Mouse (Mus musculus) embryo, embryonic 9.5 days (tissue): ENCODE data around the gene Acvr2b.

Source experiments
- DNase-seq: peaks from one replicate; pipeline ENCODE4 v3.0.0-alpha.2; 2017; ENCODE audit errors: extremely low spot score

Gene Acvr2b

DNA sequence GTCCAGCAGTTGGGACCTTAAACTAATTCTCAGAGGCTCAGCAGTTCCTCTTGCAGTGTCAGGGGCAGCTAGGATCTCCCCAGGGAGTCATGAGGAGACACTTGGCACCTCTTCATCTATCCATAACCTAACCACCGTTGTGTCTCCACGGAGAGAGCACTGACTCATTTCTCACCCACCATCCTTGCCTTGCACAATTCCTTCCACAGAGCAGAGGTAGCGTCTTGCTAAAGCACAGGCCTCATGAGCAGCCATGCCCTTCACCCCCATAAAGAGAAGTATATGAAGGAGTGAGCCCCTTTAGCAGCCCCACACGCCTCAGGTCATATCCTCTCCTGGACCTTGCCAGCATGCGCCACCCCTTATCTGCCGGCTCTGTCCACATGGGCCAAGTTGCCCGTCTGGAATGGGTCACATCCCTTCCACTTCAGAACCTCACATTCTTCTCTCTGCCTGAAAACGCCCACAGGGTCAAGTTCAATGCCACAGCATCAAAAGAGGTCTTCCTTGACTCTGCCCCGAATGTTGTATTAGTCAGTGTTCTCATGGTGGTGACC is 71.8 kb downstream of the Acvr2b start:
- DNase-seq = no peak

DNA sequence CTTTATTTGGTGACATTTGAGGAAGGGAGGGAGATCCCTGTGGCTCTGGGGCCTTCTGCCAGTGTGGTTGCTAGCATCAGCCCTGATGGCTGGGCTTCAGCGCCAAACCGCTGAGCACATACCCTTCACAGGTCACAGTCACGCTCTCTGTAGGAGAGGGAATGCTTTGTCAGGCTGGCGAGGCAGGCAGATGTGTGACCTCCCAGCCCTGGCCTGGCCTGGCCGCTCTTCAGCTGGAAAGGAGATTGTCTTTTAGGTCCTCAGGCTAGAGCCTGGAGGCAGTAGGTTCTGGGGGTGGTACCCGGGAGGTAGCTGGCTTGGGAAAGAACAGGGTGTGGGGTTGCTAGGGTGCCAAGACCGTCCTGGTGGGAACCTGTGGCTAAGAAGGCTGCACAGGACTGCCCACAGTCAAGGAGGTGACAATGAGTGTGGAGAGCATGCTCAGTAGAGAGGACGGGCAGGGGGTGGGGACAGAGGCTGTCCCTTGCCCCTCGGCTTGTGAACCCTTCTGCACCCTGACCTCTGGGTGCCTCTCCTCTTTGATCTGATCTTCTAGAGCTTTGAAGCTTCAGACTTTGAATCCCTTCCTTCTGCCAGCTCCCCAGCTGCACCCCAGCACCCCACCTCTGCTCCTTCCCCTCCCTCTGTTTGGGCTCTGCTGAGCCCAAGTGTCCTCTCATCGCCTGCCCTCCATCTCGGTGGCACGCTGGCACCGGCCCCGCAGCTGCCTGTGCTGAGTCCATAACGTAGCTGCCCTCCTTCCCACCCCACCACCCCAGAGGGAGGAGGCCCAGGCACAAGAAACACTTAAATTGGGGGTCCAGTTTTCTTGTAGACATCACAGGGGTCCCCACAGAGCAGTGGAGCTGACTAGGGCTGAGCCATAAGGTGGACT is 73.0 kb downstream of the Acvr2b start:
- DNase-seq = peak; percentile 25

DNA sequence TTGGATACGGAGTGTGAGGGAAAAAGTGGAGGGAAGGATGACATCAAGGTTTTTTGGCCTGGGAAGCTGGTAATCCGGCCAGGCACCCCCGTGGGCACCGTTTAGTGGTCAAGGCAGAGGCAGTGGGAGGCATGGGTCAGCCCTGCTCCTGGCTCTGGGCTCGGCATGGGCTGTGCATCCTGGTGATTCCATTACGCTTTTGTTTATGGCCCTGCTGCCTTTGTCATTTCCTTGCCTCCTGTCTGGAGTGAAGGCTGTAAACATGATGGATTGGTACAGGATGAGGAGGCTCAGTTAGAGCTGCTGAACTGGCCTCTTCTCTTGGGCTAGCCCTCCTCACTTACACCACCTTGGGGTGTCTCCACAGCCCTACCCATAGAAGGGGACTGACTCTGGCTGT is 75.8 kb downstream of the Acvr2b start:
- DNase-seq = peak; percentile 19

DNA sequence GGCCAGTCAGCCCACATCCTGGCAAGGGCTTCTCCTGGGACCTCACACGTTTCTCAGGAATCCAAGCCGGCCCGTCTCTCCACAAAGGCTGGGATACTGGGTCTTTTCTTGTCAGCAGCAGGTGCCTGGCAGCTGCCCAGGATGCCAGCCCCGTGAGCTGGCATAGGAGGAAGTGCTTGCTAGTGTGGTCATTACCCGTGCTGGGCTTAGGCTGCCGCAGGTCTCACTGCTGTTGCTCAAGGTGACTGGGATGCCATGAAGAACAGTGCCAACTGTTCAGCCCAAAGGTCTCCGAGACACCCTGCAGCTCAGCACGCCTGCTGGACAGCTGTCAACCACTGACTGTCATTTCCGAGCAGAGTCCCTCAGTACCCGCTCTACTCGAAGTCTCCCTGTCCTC is 76.4 kb downstream of the Acvr2b start:
- no peak for DNase-seq

DNA sequence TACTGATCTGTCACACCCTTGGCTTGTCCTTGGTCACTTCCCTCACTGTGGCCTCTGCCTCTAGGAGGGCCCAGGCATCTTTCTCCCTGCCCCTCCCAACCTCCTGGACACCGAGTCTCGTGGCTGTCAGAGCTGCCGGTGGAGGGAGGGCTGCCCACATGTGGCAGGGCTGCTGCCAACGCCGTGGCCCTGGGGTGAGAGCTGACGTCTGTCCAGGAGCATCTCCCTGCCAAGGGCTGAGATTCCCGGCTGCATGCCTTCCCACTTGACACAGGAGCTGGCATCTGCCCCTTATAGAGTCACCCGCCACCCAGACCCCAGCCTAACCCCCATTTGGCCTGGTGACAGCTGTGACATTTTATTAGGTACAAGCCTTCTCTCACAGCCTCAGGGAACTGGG is 77.4 kb downstream of the Acvr2b start:
- no peak for DNase-seq

DNA sequence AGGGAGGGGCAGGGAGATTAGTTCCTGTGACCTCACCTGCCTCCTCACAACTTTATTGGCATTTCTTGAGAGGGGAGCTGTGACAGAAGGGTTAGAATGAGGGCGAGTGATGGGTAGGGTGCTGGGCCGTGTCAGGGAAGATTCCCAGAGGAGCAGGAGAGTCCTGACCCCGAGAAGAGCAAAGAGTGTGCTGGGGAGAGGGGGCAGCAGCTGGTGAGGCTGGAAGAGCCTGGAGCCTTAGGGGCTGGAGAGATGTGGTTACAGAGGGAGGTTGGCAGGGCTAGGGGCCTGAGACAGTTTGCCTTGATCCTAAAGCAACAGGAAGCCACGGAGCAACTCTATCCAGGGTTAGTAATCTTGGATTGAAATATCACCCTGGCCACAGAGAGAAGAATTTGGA is 79.7 kb downstream of the Acvr2b start:
- DNase-seq = no peak

DNA sequence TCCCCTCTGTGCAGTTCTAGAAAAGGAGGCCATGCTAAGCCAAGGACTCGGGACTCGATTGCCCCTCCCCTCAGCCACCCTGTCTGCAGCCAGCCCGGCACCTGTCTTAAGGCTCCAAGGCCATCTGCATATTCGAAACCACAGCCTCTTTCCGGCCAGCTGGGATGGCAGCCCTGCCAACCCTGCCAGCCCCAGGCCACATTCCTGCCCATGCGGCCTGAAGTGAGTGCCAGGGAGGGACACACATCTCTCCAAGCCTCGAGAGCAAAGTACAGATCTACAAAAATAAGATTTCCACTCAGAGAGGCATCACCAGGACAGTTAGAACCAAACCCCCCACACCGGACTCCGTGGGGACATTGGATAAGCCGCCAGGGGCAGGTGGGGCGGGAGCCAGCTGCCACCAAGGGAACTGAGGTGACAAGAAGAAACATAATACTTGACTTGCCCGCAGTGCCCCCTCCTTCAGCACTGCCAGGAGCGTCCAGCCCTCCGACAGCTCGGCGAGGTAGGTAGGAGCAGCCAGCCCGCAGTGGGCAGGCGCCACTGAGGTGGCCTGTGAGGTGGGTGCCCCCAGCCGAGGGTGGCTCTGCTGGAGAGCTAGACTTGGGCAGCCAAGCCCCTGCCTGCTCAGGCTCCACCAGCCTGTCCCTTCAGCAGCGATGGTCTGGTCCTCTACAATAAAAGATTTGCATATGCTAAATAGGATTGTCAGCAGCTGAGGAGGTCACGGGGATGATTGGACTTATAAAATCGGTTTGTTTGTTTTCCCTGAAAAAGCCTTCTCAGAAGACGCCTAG is 81.8 kb downstream of the Acvr2b start:
- no peak for DNase-seq

DNA sequence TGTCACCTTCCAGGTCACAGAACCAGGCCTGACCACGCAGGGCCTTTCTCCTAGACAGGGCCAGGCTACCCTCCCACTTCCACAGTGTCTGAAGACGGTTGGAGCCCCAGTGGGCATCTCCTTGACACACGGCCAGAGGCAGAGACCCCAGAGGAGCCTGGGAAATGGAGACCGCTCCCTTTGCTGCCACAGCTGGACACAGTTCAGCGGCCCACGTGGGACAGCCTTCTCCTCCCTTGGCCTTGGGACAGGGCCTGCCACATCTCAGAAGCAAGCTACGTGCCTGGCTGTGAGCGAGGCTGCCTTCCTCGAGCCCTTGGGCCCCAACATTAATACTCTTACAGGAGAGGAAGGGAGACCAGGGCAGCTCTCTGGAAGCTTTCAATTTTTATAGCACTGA is 82.5 kb downstream of the Acvr2b start:
- no peak for DNase-seq
